Mouse (Mus musculus): ENCODE results near the gene Rprm.

The Rprm gene

DNA sequence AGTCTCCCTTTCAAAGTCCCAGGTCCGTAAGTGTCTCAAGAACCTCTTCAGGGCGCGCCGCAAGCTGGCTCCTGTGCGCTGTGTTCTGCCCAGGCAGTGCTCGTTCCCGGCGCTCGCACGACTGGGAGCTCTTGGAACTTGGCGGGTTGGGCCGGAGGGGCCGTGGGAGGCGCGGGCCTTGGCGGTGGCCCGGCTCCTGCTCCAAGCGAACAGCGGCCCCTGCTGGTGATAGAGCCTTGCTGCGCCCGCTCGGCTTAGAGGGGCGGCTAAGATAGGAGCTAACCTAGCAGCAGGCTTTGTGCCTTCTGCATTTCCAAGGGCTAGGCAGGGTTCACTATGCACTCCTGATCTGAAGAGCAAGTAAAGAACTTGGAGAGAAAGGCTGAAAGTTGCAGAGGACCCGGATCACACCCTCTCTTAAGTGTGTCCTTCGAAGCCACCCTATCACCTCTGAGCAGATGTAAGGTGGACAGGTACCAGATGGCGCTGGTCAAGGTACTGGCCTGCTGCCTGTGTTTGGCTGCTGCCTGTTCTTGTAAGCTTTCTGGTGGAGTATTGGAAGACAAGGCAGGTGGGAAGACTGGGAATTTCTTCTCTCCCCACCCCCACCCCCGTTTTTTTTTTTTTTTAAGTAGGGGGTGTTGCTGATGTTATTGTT is at the start of gene Rprm:
Gene Rprm, minus strand, starts transcription at position 123 of the 658 bp plus-strand sequence.
- DNase-seq (ENCODE audit: low spot score), result peak; percentile 97

GRCm38 (mm10) chr2:54119305-54119704 is 34.0 kb upstream of the Rprm start:
- no peak for DNase-seq (ENCODE audit: low spot score)

DNA sequence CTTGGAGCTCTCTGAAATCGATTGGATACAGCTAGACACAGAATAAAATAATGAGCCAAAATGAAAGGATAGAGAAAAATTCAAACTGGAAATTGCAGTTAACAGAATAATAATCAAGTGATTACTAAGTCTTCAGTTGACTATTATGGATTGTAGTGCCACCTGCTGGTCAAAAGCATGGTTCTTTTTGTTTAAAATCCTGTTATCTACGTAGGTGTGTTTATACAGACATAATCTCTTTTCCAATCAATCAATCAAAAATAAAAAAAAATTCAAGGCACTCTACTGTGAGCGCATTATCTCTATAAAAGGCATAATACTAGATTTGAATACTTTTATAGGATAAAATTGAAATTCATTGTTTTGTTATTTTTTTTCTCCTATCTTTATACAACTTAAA is 33.5 kb upstream of the Rprm start:
- DNase-seq (ENCODE audit: low spot score), result peak; percentile 39

- DNase-seq (ENCODE audit: low spot score), result no peak
These were observed 25.9 kb upstream of the Rprm start for GRCm38 (mm10) chr2:54111294-54111693.

DNA sequence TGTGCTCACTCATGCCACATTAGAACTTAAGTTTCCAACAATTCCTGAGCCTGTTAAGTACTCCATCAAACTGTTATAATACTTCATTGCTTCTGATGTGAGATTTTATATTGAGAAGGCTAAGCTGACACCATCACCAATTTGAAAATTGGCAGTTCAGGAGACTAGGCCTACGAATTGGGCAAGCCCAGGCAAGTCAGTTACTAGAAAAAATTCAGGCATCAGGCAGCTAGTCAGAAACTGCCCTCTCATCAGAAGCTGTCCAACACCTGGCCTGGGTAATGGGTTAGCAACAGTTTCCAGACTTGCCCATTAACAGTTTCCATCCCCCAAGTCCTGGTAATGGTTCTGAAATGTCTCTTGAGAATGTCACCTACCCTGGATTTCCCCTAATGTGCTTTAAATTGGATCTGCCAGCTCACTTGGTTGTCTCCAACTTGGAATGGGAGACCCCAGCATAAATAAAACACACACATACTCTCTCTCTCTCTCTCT is 20.9 kb upstream of the Rprm start:
- no peak for DNase-seq (ENCODE audit: low spot score)

DNA sequence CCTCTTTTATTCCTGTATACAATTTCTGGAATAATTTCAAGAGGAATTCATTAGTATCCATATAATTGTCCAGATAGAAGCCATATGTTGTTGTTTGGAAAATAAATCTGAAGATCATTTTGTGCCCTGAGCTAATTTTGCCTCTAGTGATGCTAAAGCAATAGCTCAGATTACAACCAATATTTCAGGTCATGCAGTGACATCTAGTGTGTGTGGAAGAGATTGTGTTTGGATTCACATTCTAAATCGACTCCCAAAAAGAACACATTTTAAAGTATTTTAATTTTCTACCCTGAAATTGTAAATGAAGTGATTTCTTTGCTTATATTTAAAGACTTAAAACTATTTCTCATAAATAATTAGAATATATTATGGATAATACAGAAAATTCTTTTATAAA is 14.6 kb upstream of the Rprm start:
- DNase-seq (ENCODE audit: low spot score), result no peak

GRCm38 (mm10) chr2:54092616-54093015 is 7.3 kb upstream of the Rprm start:
- DNase-seq (ENCODE audit: low spot score), result no peak

- no peak for DNase-seq (ENCODE audit: low spot score)
These were observed 902 bp upstream of the Rprm start for GRCm38 (mm10) chr2:54086254-54086653.

DNA sequence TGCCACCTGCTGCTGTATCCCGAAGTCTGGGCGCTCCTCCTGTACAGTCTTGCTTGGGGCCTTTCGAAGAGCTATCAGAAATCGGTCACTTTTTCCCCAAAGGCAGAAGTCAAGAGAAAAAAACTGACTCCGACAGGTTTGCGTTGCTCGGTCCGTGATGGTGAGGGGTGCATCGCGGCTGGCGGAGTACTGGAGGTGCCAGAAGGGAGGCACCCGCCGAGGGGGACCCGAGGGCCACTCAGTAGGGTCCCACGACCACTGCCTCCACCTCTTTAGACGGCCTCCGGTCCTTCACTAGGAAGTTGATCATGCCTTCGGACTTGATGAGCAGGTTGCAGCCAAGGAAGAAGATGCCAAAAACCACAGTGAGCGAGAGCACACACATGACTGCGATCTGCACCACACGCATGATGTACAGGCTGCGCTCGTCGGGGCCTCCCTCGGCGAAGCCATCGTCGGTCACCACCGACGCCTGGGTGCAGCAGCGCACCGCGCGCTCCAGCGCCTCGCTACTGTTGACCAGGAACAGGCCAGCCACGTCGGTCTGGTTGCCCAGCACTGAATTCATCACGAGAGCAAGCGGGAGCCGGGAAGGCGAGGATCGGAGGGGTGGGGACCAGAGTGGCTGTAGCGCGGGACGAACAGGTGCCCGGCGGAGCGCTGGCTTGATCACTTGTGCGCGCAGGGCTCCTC is 469 bp downstream of the Rprm start:
- DNase-seq (ENCODE audit: low spot score), result peak; percentile 43

GRCm38 (mm10) chr2:54083861-54084736 is 1.3 kb downstream of the Rprm start:
- DNase-seq (ENCODE audit: low spot score), result peak; percentile 38

DNA sequence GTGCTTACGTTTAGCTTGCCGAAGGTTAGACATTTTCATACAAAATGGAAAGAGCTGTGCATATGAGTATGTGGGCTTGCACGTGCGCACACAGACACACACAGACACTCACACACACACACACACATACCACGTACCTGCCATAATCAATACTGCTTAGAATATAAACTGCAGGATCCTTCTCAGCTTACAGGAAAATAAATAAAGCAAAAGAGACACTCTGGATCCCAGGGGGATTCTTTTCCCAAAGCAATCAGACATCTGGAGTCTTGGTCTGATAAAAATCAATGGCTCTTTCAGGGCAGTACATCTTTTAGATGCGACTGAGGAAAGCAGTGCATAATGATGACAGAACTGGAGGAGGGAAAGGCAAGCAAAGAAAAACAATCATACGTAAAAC is 6.4 kb downstream of the Rprm start:
- DNase-seq (ENCODE audit: low spot score), result no peak

GRCm38 (mm10) chr2:54071526-54071925 is 13.8 kb downstream of the Rprm start:
- DNase-seq (ENCODE audit: low spot score), result no peak

DNA sequence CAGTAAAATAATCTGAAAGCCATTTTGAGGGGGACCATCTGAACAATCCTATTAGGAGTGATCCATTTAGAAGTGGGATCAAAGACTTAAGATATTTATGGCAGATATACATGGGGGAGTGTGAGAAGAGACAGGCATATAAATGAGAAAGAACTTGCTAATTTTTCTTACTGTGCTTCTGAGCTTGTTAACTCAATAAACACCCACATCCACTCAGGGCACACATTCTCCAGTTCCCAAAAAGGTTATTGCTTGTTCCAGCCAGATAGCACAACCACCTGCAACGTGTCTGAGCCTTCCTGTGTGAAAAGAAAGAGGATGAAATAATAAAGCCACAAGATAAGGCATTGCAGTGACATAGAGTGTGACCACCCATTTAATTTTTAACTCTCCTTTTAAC is 22.9 kb downstream of the Rprm start:
- DNase-seq (ENCODE audit: low spot score), result no peak

- DNase-seq (ENCODE audit: low spot score), result no peak
These were observed 24.3 kb downstream of the Rprm start for GRCm38 (mm10) chr2:54061039-54061438.
